Mouse (Mus musculus): ENCODE data around the gene Csrnp1.

- TF ChIP-seq GATA1 (IDR thresholded peaks at IDR 0.05; ENCODE audit: low read length) (no peak), TAL1 (IDR thresholded peaks at IDR 0.05; ENCODE audit: low read length) (no peak)
Observed at GRCm38 (mm10) chr9:120027401-120028151, 43.1 kb upstream of the Csrnp1 start.

All from erythroblast, embryonic 14.5 days (primary cell).